Mouse (Mus musculus): ENCODE measurements around the gene Tex45.
A peak's percentile ranks its signal among the peaks of the same experiment; 100 is the strongest.

GRCm38 (mm10) chr8:3464309-3464708 is 6.4 kb upstream of the Tex45 start:
- TF ChIP-seq EP300 (IDR thresholded peaks at IDR 0.05) (no peak), CTCF (IDR thresholded peaks at IDR 0.05) (peak; percentile 73)

Measured in lung, postnatal 0 days (tissue).